Mouse (Mus musculus) testis, adult 2 months (tissue): Measurements from ENCODE around the gene Tanc1.

Experiments
- CTCF ChIP-seq: fragments of 200-500 bp; IDR thresholded peaks from 2 replicates; pipeline ENCODE4 v1.5.1; 2012; ENCODE audit warnings: low read depth, mild to moderate bottlenecking, inconsistent platforms, low read length, moderate library complexity; ENCODE audit not compliant: control insufficient read depth, insufficient read depth, insufficient replicate concordance
- POLR2A ChIP-seq: fragments of 200-500 bp; IDR thresholded peaks from 2 replicates; pipeline ENCODE4 v1.6.1; 2012; ENCODE audit warnings: low read depth, mild to moderate bottlenecking, inconsistent platforms, low read length, moderate library complexity; ENCODE audit not compliant: control insufficient read depth

DNA sequence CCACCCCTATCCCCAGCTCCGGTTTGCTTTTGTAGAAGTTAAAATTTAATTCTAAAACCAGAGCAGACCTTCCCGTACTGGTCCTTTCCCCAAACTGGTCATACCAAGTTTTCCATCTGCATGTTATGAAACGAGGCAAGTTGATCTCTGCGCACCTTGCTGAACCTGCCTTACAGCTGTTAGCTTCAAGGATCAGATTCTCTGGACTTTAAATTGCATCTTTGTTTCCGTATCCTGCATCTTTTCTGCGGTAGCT, 172.7 kb downstream of the Tanc1 start:
- TF ChIP-seq POLR2A (no peak), CTCF (no peak)
